Mouse (Mus musculus) embryonic fibroblast, embryonic 13.5 days (primary cell): Measurements from ENCODE around the gene Ccdc182.

ENCODE experiments used
- CTCF ChIP-seq: IDR thresholded peaks from 2 replicates; pipeline ENCODE4 v1.5.1; 2011; ENCODE audit warnings: mild to moderate bottlenecking, control low read depth, low read length, moderate library complexity, borderline replicate concordance; ENCODE audit not compliant: insufficient read depth
- POLR2A ChIP-seq: IDR thresholded peaks from 2 replicates; pipeline ENCODE4 v1.6.1; 2011; ENCODE audit warnings: low read depth, mild to moderate bottlenecking, control low read depth, low read length, moderate library complexity

GRCm38 (mm10) chr11:88310773-88311172 lies 16.9 kb downstream of the Ccdc182 start:
- TF ChIP-seq POLR2A (no peak), CTCF (no peak)
